Mouse (Mus musculus) stomach, postnatal 0 days (tissue): ENCODE data around the gene Akr1b7. TPM values are rescaled to one million over a fixed set of nuclear protein-coding genes. Genes with fewer than 3 reads are reported as not detected.

Source experiments
- ATAC-seq: fragments of 200-750 bp; cut with Nextera tagmentation; 2 replicates; pipeline ENCODE4 v1.8.0; 2017; ENCODE audit not compliant: low FRiP score, low TSS enrichment
- DNase-seq: peaks from one replicate; pipeline ENCODE4 v3.0.0-alpha.2; 2016; ENCODE audit warnings: low spot score
- H3K27ac ChIP-seq: fragments of 300-500 bp; sonication (generic); replicated peaks from 2 replicates; pipeline ENCODE4 v1.5.1; 2014; ENCODE audit warnings: mild to moderate bottlenecking, control low read depth
- H3K27me3 ChIP-seq: fragments of 300-500 bp; sonication (generic); 2 replicates; pipeline ENCODE4 v1.6.1; 2014; ENCODE audit warnings: low read length; ENCODE audit not compliant: control insufficient read depth, insufficient read depth
- H3K36me3 ChIP-seq: fragments of 300-500 bp; sonication (generic); 2 replicates; pipeline ENCODE4 v1.6.1; 2014; ENCODE audit warnings: low read length, mixed read lengths; ENCODE audit not compliant: control insufficient read depth, insufficient read depth
- H3K4me1 ChIP-seq: fragments of 300-500 bp; sonication (generic); replicated peaks from 2 replicates; pipeline ENCODE4 v1.6.1; 2014; ENCODE audit warnings: antibody characterized with exemption; ENCODE audit not compliant: control insufficient read depth, insufficient read depth
- H3K4me2 ChIP-seq: fragments of 300-500 bp; sonication (generic); replicated peaks from 2 replicates; pipeline ENCODE4 v1.6.1; 2014; ENCODE audit warnings: low read depth, mild to moderate bottlenecking, control low read depth, moderate library complexity
- H3K4me3 ChIP-seq: fragments of 300-500 bp; sonication (generic); 2 replicates; pipeline ENCODE4 v1.5.1; 2014; ENCODE audit warnings: low read depth, low read length, control low read depth
- H3K9ac ChIP-seq: fragments of 300-500 bp; sonication (generic); 2 replicates; pipeline ENCODE4 v1.6.1; 2014; ENCODE audit warnings: mild to moderate bottlenecking, low read length, control low read depth, mixed read lengths
- H3K9me3 ChIP-seq: fragments of 300-500 bp; sonication (generic); 2 replicates; pipeline ENCODE4 v1.6.1; 2016; ENCODE audit warnings: low read length; ENCODE audit not compliant: control insufficient read depth
- CTCF ChIP-seq: IDR thresholded peaks from 2 replicates; pipeline ENCODE4 v1.5.1; 2016; ENCODE audit warnings: antibody characterized with exemption, low read depth, mild to moderate bottlenecking, moderate library complexity
- EP300 ChIP-seq: optimal IDR thresholded peaks from 2 replicates; pipeline ENCODE3; 2016; ENCODE audit warnings: antibody characterized with exemption
- WGBS: fragments of 180-500 bp; shearing (Covaris S2); extraction: QIAGEN DNeasy Blood & Tissue Kit; methylation state at CpG from one replicate; pipeline ENCODE4 v1.1.7; 2014; 5-methylcytosine and 5-hydroxymethylcytosine counted together
- polyA plus RNA-seq: library from polyadenylated mRNA; unstranded; fragments of >200 nt; fragmentation: Nextera tagmentation; extraction: Ambion mirVana; gene quantifications from 2 replicates; pipeline ENCODE4 v1.2.1, GENCODE M21; 2015

Gene Akr1b7
- polyA plus RNA-seq, 1 experiment from 2014 or later = 0.17 TPM

DNA sequence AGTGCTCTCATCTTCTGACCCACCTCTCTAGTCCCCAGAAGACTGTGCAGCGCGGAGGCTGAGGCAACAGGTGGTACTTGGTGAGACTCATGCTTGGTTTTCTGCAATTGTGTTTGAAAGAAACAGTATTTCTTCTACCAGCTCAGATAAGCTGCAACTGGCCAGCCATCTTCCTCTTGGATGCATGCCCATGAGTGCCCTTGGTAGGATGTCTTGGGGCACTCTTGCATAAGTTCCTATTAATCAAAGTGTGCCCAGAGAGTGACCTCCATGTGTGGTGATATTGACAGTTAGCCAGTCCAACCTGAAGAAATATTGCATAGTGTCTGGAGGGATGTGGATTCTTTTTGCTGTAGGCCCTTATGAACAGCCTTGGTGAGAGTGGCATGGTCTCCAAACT, 4.4 kb downstream of the Akr1b7 start:
- no peaks in the 10 kb centered on the region for H3K27me3 ChIP-seq
- H3K4me2 ChIP-seq = no peak overlapping the region
- no peak overlapping the region for H3K9ac ChIP-seq
- no peak for TF ChIP-seq CTCF
- no peak for TF ChIP-seq EP300
- H3K4me3 ChIP-seq = no peak overlapping the region
- H3K36me3 ChIP-seq = no peaks in the 10 kb centered on the region
- DNase-seq (no peak), ATAC-seq (no peak)
- H3K9me3 ChIP-seq = no peaks in the 10 kb centered on the region
- WGBS = 97% methylated on average over 2 of the region's 2 CpGs
- H3K4me1 ChIP-seq = no peaks in the 10 kb centered on the region
- H3K27ac ChIP-seq = no peak overlapping the region

DNA sequence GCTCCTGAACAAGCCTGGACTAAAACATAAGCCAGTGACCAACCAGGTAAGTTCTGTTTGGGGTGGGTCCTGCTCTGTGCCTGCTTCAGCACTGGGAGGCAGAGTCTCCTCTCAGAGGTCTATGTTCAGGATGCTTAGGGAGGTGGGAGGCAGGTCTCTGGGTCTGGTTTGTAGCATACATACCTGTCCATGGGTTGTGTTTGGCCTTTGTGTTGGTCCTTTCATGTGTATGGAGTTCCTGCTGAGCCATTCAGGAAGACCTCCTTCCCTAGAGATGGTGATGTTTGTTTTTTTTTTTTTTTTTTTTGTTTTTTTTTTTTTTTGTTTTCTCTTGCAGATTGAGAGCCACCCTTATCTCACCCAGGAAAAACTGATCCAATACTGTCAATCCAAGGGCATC, 6.9 kb downstream of the Akr1b7 start:
- Histone ChIP-seq H3K27me3 (no peaks in the 10 kb centered on the region), H3K9ac (no peak overlapping the region), H3K4me3 (no peak overlapping the region), H3K4me2 (no peak overlapping the region), H3K36me3 (no peaks in the 10 kb centered on the region), H3K9me3 (no peaks in the 10 kb centered on the region), H3K27ac (no peak overlapping the region), H3K4me1 (no peaks in the 10 kb centered on the region)
- TF ChIP-seq EP300 (no peak), CTCF (no peak)
- no peak for ATAC-seq
- DNase-seq = no peak

DNA sequence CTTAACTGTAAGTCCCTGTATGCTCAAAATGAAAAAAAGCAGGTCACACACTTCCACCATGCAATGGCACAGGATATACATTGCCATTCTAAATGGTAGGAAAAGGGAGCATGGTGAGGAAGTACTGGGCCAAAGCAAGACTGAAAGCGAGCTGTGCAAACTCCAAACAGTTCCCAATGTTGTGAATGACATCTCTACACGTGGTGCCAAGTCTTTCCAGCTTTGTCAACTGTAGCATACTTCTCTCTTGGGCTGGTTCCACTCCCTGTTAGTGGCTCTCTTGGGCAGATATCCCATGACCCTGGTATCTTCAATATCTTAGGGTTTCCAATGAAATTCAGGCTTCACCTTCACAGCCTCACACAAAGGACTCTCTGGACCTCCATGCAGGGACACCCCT, 26.9 kb downstream of the Akr1b7 start:
- no peak overlapping the region for H3K4me3 ChIP-seq
- DNase-seq (no peak), ATAC-seq (no peak)
- WGBS = 70% methylated on average over 2 of the region's 2 CpGs
- H3K4me1 ChIP-seq = no peaks in the 10 kb centered on the region
- H3K27me3 ChIP-seq = no peaks in the 10 kb centered on the region
- no peak overlapping the region for H3K9ac ChIP-seq
- H3K4me2 ChIP-seq = no peak overlapping the region
- H3K36me3 ChIP-seq = no peaks in the 10 kb centered on the region
- no peak overlapping the region for H3K27ac ChIP-seq
- no peak for TF ChIP-seq EP300
- no peak for TF ChIP-seq CTCF
- H3K9me3 ChIP-seq = no peaks in the 10 kb centered on the region

DNA sequence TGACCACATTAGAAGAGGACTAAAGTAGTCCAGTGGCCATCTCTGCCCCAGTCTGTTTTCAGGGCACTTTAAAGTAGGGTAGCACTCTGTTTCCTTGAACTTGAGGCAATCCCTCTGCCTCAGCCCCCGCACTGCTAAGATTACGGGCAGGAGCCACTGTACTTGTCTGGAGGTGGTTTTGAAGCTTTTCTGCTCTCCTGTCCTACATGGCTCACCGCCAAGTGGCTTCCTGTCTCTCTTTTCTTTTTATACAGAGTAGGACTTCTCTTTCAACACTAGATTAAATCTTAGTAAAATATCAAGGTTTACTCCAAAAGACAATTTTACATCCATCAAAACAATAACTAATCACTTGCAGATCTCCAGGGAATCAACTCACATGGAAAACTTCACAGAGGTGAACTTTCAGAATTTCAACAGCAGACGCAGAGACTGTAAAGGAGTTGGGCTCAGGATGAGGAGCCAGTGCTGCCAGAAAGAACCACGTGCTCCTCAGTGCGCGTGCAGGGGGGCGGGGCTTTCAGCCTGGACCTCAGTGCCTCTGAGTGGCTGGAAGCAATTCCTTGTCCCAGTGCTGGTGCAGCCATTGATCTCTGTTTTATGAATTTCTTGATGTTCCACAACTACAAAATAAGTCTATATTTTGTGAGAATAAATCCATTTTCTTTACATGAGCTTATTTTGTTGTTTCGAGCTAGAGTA, 29.6 kb downstream of the Akr1b7 start:
- H3K27ac ChIP-seq = no peak overlapping the region
- no peak for ATAC-seq
- no peak overlapping the region for H3K4me2 ChIP-seq
- no peak for DNase-seq
- no peak overlapping the region for H3K4me3 ChIP-seq
- TF ChIP-seq EP300 = no peak
- no peak for TF ChIP-seq CTCF
- H3K9me3 ChIP-seq = no peaks in the 10 kb centered on the region
- no peaks in the 10 kb centered on the region for H3K27me3 ChIP-seq
- no peaks in the 10 kb centered on the region for H3K4me1 ChIP-seq
- no peaks in the 10 kb centered on the region for H3K36me3 ChIP-seq
- 51% methylated on average over 9 of the region's 9 CpGs for whole genome bisulfite sequencing
- no peak overlapping the region for H3K9ac ChIP-seq

DNA sequence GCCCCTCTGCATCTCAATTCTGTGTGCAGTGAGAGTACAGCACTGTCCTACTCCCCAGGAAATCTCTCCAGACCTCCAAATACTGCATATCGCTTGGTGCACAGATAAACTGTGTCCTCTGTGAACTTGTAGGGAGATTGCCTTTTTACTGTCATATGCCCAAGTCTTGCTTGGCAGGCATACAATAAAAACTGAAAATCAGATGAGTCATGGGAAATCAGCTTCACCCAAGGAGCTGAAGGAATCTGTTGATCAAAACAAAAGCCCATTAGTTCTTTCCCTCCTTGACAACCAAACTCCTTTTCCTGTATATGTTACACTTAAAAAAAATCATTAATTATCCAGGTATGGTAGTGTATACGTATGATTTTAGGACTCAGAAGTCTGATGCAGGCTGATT, 31.7 kb downstream of the Akr1b7 start:
- H3K27me3 ChIP-seq = no peaks in the 10 kb centered on the region
- 67% methylated on average over 2 of the region's 2 CpGs for WGBS
- TF ChIP-seq CTCF = no peak
- no peak for TF ChIP-seq EP300
- no peak overlapping the region for H3K9ac ChIP-seq
- no peak overlapping the region for H3K27ac ChIP-seq
- H3K4me1 ChIP-seq = no peaks in the 10 kb centered on the region
- no peaks in the 10 kb centered on the region for H3K9me3 ChIP-seq
- H3K4me3 ChIP-seq = no peak overlapping the region
- no peak overlapping the region for H3K4me2 ChIP-seq
- ATAC-seq (no peak), DNase-seq (no peak)
- H3K36me3 ChIP-seq = no peaks in the 10 kb centered on the region

DNA sequence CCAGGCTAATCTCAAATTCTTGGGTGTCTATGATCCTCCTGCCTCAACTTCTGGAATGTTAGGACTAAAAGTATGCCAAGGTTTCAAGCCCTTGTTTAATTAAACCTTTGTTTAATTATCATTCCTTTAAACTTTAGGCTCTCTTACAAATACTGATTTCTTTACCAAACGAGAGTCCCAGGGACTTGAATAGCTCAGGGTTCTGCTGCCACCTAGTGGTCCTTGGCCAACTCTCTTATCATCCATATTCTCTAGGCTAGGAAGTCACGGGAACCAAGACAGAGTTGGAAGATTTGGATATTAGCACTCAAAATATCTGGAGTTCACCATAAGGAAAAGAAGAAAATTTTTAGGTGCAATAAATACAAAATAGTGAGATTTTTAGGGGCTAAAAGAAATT, 35.8 kb downstream of the Akr1b7 start:
- no peak overlapping the region for H3K27ac ChIP-seq
- H3K27me3 ChIP-seq = no peaks in the 10 kb centered on the region
- no peaks in the 10 kb centered on the region for H3K36me3 ChIP-seq
- no peaks in the 10 kb centered on the region for H3K4me1 ChIP-seq
- DNase-seq (peak; percentile 79), ATAC-seq (no peak)
- WGBS = 5% methylated on average over 2 of the region's 2 CpGs
- H3K4me3 ChIP-seq = no peak overlapping the region
- no peak overlapping the region for H3K4me2 ChIP-seq
- H3K9me3 ChIP-seq = no peaks in the 10 kb centered on the region
- H3K9ac ChIP-seq = no peak overlapping the region
- TF ChIP-seq CTCF (peak; percentile 96), EP300 (no peak)
